Mouse (Mus musculus): ENCODE measurements around the gene Ccdc150.

DNA sequence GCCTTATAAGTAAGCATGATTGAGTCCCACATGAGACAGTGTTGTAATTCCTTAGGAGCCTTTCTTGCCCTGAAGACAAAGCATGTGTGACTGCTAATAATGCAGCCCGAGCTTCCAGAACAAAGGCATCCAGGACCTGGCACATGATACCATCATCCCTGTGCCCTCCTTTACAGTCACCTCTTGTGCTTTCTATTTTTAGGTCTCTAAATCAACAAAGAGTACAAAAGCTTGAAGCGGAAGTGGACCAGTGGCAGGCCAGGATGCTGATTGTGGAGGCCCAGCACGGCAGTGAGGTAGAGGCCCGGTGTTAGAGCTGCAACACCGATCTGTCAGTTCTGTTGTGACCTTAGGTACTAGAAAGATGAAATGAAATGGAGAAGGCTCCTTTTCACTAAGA, 105.0 kb downstream of the Ccdc150 start:
- no peak for TF ChIP-seq CTCF (IDR thresholded peaks at IDR 0.05)
- no peak for TF ChIP-seq EP300 (IDR thresholded peaks at IDR 0.05)
